Mouse (Mus musculus) lung, postnatal 0 days (tissue): ENCODE measurements around the gene Gm37240.

ENCODE experiments used
- CTCF ChIP-seq: IDR thresholded peaks from 2 replicates; pipeline ENCODE4 v1.5.1; 2016; ENCODE audit warnings: antibody characterized with exemption, mild to moderate bottlenecking
- EP300 ChIP-seq: IDR thresholded peaks from 2 replicates; pipeline ENCODE4 v1.6.1; 2016; ENCODE audit warnings: antibody characterized with exemption, mild to moderate bottlenecking, control low read depth

DNA sequence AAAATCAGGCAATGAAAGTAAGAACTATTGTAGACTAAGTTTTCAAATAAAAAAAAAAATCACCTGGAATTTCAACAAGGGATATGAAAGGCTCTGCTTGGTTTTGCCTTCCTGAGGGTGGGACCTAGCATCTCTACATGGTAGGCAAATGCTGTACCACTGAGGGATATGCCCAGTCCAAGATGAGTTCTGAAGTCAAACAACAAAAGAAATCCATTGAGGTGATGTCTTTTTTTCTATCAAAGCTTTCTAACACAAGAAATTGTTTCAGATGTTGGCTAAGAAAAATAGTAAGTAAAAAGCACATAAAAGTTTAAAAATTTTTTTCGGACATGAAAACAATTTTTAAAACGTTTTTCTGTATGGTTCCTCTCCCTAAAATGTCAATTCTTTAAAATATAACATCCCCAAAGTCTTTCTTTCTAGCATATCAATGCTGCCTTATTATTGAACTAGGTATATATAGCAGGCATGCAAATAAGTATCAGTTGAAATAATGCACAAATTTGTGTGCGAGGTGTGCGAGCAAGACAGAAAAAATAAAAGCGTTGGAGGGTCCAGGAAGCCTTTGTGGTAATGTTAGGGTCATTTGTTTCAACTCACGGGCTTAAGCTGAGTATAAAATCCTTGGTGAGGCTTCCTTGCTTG is 314.0 kb downstream of the Gm37240 start:
- TF ChIP-seq CTCF (no peak), EP300 (no peak)
